Comparison of ENCODE assay signal across 12 mouse cellular contexts in the genomic region with DNA sequence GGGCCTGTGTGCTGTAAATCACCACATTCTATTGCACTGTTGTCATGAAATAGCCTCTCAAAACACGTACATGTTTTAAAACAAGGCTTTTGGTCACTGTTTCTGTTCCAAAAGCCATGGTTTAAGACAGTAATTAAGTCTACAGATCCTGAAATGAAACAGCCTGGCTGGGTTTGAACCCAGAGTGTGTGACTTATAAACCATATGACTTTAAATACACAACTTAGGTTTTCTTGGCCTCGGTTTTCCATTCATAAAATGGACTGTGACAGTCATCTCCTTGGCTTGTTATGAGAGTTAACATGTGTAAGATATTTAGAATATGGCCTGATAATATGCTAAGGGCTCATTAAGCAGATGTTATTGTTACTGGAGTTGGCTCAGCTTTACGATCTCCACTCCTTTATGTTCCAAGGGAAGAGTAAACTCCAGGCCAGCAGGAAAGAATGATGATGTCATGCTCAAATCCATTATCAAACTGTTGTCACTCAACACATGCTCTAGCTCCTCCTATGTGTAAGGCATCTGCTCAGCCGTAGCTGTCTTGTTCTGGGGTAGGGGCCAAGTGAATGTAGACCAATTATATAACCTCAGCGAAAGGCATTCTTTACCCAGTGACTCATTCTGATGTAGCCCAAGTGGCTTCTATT.
A peak's percentile ranks its signal among the peaks of the same experiment; 100 is the strongest.
DNase-seq lines count a peak whose midpoint lies in the region; ATAC-seq and TF ChIP-seq lines count a peak whose summit lies in the region.
"Had no signal": no experiment of that assay in that cellular context is flagged by ENCODE, and none has a peak within 500 bp of the region (broad histone marks: within the 10 kb centered on the region; RNA-seq: fewer than 3 reads in every experiment).

No protein-coding gene starts in this region.

- WGBS in forebrain, embryonic 16.5 days = 45% methylated on average over 5 of the region's 5 CpGs
- 71% methylated on average over 5 of the region's 5 CpGs for WGBS in forebrain, embryonic 12.5 days
- WGBS in heart, embryonic 12.5 days = 29% methylated on average over 5 of the region's 5 CpGs
- 49% methylated on average over 5 of the region's 5 CpGs for WGBS in lung, postnatal 0 days

- ATAC-seq in forebrain, embryonic 16.5 days = peak; percentile 55; the same call in 1 of the 2 replicates
- ATAC-seq in forebrain, embryonic 12.5 days (ENCODE audit: low FRiP score) = no peak
- peak; percentile 8 for ATAC-seq in Patski
- ATAC-seq in heart, embryonic 12.5 days (ENCODE audit: insufficient number of reproducible peaks, low FRiP score) = peak; percentile 85
- peak; percentile 57 for ATAC-seq in lung, postnatal 0 days

- H3K27me3 ChIP-seq in forebrain, embryonic 16.5 days (replicated peaks; ENCODE audit: control insufficient read depth, insufficient read depth, low read length) = no peaks in the 10 kb centered on the region
- no peaks in the 10 kb centered on the region for H3K27me3 ChIP-seq in forebrain, embryonic 12.5 days
- no peaks in the 10 kb centered on the region for H3K27me3 ChIP-seq in Patski
- no peaks in the 10 kb centered on the region for H3K27me3 ChIP-seq in heart, embryonic 12.5 days (replicated peaks)
- no peaks in the 10 kb centered on the region for H3K27me3 ChIP-seq in lung, postnatal 0 days (replicated peaks; ENCODE audit: insufficient read depth, low read length)
- H3K27me3 ChIP-seq: liver, embryonic 15.5 days had no signal

- DNase-seq in Patski (ENCODE audit: low read depth, low spot score) = no peak
- peak; percentile 21 for DNase-seq in lung, postnatal 0 days (ENCODE audit: low spot score)
- DNase-seq in kidney, adult 8-10 months = no peak
- DNase-seq in cerebellum, adult 18-20 months = no peak
- no peak for DNase-seq in T-cell, adult 2 months (ENCODE audit: low spot score)
- DNase-seq: adrenal gland, adult 8-10 months; kidney, adult 2 months; midbrain, embryonic 14.5 days had no signal

- POLR2A ChIA-PET in Patski (lab: Charles Lee) = no interaction called here

- no peak overlapping the region for H3K27ac ChIP-seq in forebrain, embryonic 16.5 days (ENCODE audit: low read length)
- H3K27ac ChIP-seq in forebrain, embryonic 12.5 days = no peak overlapping the region
- peak overlapping the region; percentile 34; the same call in 1 of the 2 replicates for H3K27ac ChIP-seq in heart, embryonic 12.5 days (ENCODE audit: poor library complexity, severe bottlenecking)
- H3K27ac ChIP-seq in lung, postnatal 0 days (ENCODE audit: low read length) = no peak overlapping the region
- H3K27ac ChIP-seq: liver, embryonic 15.5 days had no signal

- no peak overlapping the region for H3K4me2 ChIP-seq in forebrain, embryonic 16.5 days (ENCODE audit: low read length)
- H3K4me2 ChIP-seq in forebrain, embryonic 12.5 days = no peak overlapping the region
- H3K4me2 ChIP-seq in heart, embryonic 12.5 days = no peak overlapping the region
- no peak overlapping the region for H3K4me2 ChIP-seq in lung, postnatal 0 days (replicated peaks; ENCODE audit: low read depth, low read length)
- H3K4me2 ChIP-seq: liver, embryonic 15.5 days had no signal

- CTCF ChIA-PET in Patski (lab: Charles Lee) = no interaction called here

- H3K4me1 ChIP-seq in forebrain, embryonic 16.5 days (replicated peaks; ENCODE audit: control insufficient read depth, insufficient read depth, low read length) = no peaks in the 10 kb centered on the region
- H3K4me1 ChIP-seq in forebrain, embryonic 12.5 days = no peaks in the 10 kb centered on the region
- peaks cover 4% of the 10 kb centered on the region; the same call in 1 of the 2 replicates for H3K4me1 ChIP-seq in heart, embryonic 12.5 days (replicated peaks)
- H3K4me1 ChIP-seq in lung, postnatal 0 days (ENCODE audit: insufficient read depth, low read depth, low read length) = no peaks in the 10 kb centered on the region
- H3K4me1 ChIP-seq: liver, embryonic 15.5 days had no signal

- TF ChIP-seq EP300 in lung, postnatal 0 days (IDR thresholded peaks at IDR 0.05) = no peak

- H3K9me3 ChIP-seq in forebrain, embryonic 16.5 days (ENCODE audit: control insufficient read depth, low read length) = no peaks in the 10 kb centered on the region
- H3K9me3 ChIP-seq in forebrain, embryonic 12.5 days = no peaks in the 10 kb centered on the region
- no peaks in the 10 kb centered on the region for H3K9me3 ChIP-seq in heart, embryonic 12.5 days (replicated peaks)
- H3K9me3 ChIP-seq in lung, postnatal 0 days (ENCODE audit: low read length) = no peaks in the 10 kb centered on the region
- H3K9me3 ChIP-seq: liver, embryonic 15.5 days had no signal

- no peaks in the 10 kb centered on the region for H3K36me3 ChIP-seq in forebrain, embryonic 16.5 days (ENCODE audit: control insufficient read depth, insufficient read depth)
- H3K36me3 ChIP-seq in forebrain, embryonic 12.5 days (replicated peaks) = no peaks in the 10 kb centered on the region
- H3K36me3 ChIP-seq in heart, embryonic 12.5 days = no peaks in the 10 kb centered on the region
- no peaks in the 10 kb centered on the region for H3K36me3 ChIP-seq in lung, postnatal 0 days (ENCODE audit: insufficient read depth, low read length)
- H3K36me3 ChIP-seq: liver, embryonic 15.5 days had no signal

- no peak overlapping the region for H3K4me3 ChIP-seq in forebrain, embryonic 16.5 days (replicated peaks; ENCODE audit: low read length)
- no peak overlapping the region for H3K4me3 ChIP-seq in forebrain, embryonic 12.5 days (replicated peaks)
- no peak overlapping the region for H3K4me3 ChIP-seq in heart, embryonic 12.5 days
- H3K4me3 ChIP-seq in lung, postnatal 0 days (ENCODE audit: low read depth, low read length) = no peak overlapping the region
- H3K4me3 ChIP-seq: liver, embryonic 15.5 days had no signal

- no peak overlapping the region for H3K9ac ChIP-seq in forebrain, embryonic 16.5 days (replicated peaks; ENCODE audit: low read depth, low read length)
- H3K9ac ChIP-seq in forebrain, embryonic 12.5 days = no peak overlapping the region
- no peak overlapping the region for H3K9ac ChIP-seq in heart, embryonic 12.5 days
- no peak overlapping the region for H3K9ac ChIP-seq in lung, postnatal 0 days (replicated peaks; ENCODE audit: low read depth)
- H3K9ac ChIP-seq: liver, embryonic 15.5 days had no signal

- in situ Hi-C loops in Patski (cut with MboI; ENCODE audit: low pct_unique_long_range_greater_than_20kb) = loop anchor here (10.0 kb wide), 1 partner anchor 513 kb away; the partner anchor contains the start of gene Dlx5

- TF ChIP-seq CTCF in Patski (IDR thresholded peaks at IDR 0.05) = no peak
- no peak for TF ChIP-seq CTCF in lung, postnatal 0 days (IDR thresholded peaks at IDR 0.05)
